Mouse (Mus musculus): ENCODE data around the gene Hs3st1. TPM values are rescaled to one million over a fixed set of nuclear protein-coding genes. Genes with fewer than 3 reads are reported as not detected.
A peak's percentile ranks its signal among the peaks of the same experiment; 100 is the strongest.

Hs3st1 gene
- polyA plus RNA-seq, 1 experiment: 2.7 TPM

DNA sequence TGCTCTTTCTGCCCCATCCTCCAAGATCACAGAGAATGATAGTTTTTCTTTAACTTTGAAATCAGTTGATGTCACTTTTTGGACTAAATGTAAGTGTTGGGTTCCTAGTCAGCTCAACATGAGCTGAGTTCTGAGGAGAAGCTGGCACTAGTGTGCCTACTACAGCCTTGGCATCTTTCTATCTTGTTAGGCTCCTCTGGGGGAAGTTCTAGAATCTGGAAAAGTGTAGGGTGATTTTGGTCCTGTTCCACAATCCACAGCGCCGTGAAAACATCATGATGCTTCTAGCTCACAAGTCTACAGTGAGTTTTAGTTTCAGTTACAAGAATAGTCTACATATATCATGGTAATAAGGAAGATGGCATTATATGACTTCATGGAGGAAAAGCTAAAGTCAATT lies 18.4 kb downstream of the Hs3st1 start:
- no peak overlapping the region for H3K4me3 ChIP-seq (ENCODE audit: insufficient read depth, low read length)
- no peak overlapping the region for H3K27ac ChIP-seq (ENCODE audit: insufficient read depth, low read length)
- TF ChIP-seq CTCF (IDR thresholded peaks at IDR 0.05; ENCODE audit: borderline replicate concordance, insufficient read depth, low read length): no peak
- TF ChIP-seq POLR2A (IDR thresholded peaks at IDR 0.05; ENCODE audit: low read depth, low read length): no peak
- H3K4me1 ChIP-seq (ENCODE audit: control insufficient read depth, insufficient read depth, low read length): no peaks in the 10 kb centered on the region

GRCm38 (mm10) chr5:39733750-39734443 lies 21.4 kb downstream of the Hs3st1 start:
- no peak for TF ChIP-seq POLR2A (IDR thresholded peaks at IDR 0.05; ENCODE audit: low read depth, low read length)
- no peak for TF ChIP-seq CTCF (IDR thresholded peaks at IDR 0.05; ENCODE audit: borderline replicate concordance, insufficient read depth, low read length)
- no peak overlapping the region for H3K27ac ChIP-seq (ENCODE audit: insufficient read depth, low read length)
- H3K4me3 ChIP-seq (ENCODE audit: insufficient read depth, low read length): no peak overlapping the region
- peaks cover 2% of the 10 kb centered on the region; the same call in 1 of the 2 replicates for H3K4me1 ChIP-seq (ENCODE audit: control insufficient read depth, insufficient read depth, low read length)

DNA sequence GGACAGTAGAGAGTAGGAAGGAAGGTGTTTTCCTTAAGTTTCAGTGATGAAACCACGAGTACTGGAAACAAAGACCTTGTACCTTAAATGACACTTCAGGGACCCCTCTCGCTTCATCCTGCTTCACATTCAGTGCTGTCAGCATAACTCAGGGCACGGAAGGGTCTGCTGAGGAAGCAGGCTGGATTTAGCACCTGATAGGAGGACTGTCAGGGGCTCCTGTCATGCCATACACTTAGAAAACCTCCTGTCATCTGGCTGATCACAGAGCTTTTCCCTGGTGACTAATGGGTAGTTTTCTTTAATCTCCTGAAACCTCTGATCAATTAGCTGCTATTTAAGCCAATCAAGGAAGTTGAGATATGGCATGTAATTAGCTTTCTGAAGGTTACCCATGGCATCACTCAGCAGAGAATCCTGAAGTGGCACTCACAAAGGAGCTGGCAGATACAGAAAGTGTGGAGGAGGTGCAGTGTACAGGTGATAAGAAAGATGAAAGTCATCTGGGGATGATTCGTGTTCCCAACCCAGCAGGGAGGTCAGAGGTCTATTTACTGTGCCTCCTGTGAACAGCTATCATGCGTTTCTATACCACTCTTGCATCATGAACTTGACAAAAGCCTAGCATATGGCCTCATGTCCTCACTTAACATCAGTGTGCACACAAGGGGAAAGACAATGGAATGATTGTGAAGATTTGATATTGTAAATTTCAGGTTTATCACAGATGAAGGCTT lies 22.1 kb downstream of the Hs3st1 start:
- Histone ChIP-seq H3K4me3 (ENCODE audit: insufficient read depth, low read length) (no peak overlapping the region), H3K4me1 (ENCODE audit: control insufficient read depth, insufficient read depth, low read length) (peaks cover 2% of the 10 kb centered on the region; the same call in 1 of the 2 replicates), H3K27ac (ENCODE audit: insufficient read depth, low read length) (no peak overlapping the region)
- TF ChIP-seq POLR2A (IDR thresholded peaks at IDR 0.05; ENCODE audit: low read depth, low read length) (no peak), CTCF (IDR thresholded peaks at IDR 0.05; ENCODE audit: borderline replicate concordance, insufficient read depth, low read length) (no peak)

- H3K4me3 ChIP-seq (ENCODE audit: insufficient read depth, low read length): no peak overlapping the region
- H3K27ac ChIP-seq (ENCODE audit: insufficient read depth, low read length): no peak overlapping the region
- TF ChIP-seq CTCF (IDR thresholded peaks at IDR 0.05; ENCODE audit: borderline replicate concordance, insufficient read depth, low read length) (no peak), POLR2A (IDR thresholded peaks at IDR 0.05; ENCODE audit: low read depth, low read length) (no peak)
- H3K4me1 ChIP-seq (ENCODE audit: control insufficient read depth, insufficient read depth, low read length): no peaks in the 10 kb centered on the region; the same call in 1 of the 2 replicates
Measured at GRCm38 (mm10) chr5:39715694-39716550, 39.4 kb downstream of the Hs3st1 start.

DNA sequence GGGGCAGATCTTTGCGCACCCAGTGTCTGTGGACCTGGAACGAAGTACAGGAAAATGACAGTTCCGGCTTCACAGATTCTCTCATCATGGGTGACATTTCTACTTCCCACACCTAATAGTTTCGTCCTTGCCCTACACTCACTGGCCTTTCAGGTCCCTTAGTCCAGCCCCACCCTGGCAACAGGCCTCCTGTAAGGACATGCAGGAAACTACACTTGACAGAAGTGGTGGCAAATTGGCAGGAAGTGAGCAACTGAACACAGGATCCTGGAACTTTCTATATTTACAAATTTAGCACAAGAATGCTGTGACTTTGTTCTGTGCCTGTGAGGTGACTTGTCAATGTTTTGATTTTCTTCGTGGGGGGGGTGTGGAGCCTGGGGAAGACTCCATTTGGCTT lies 40.1 kb downstream of the Hs3st1 start:
- H3K4me3 ChIP-seq (ENCODE audit: insufficient read depth, low read length): no peak overlapping the region
- H3K27ac ChIP-seq (ENCODE audit: insufficient read depth, low read length): no peak overlapping the region
- TF ChIP-seq CTCF (IDR thresholded peaks at IDR 0.05; ENCODE audit: borderline replicate concordance, insufficient read depth, low read length): no peak
- TF ChIP-seq POLR2A (IDR thresholded peaks at IDR 0.05; ENCODE audit: low read depth, low read length): no peak
- H3K4me1 ChIP-seq (ENCODE audit: control insufficient read depth, insufficient read depth, low read length): no peaks in the 10 kb centered on the region; the same call in 1 of the 2 replicates

- H3K4me1 ChIP-seq (ENCODE audit: control insufficient read depth, insufficient read depth, low read length): no peaks in the 10 kb centered on the region
- H3K4me3 ChIP-seq (ENCODE audit: insufficient read depth, low read length): no peak overlapping the region
- no peak overlapping the region for H3K27ac ChIP-seq (ENCODE audit: insufficient read depth, low read length)
- TF ChIP-seq POLR2A (IDR thresholded peaks at IDR 0.05; ENCODE audit: low read depth, low read length) (no peak), CTCF (IDR thresholded peaks at IDR 0.05; ENCODE audit: borderline replicate concordance, insufficient read depth, low read length) (no peak)
Measured at GRCm38 (mm10) chr5:39705539-39705938, 49.7 kb downstream of the Hs3st1 start.

- Histone ChIP-seq H3K4me1 (ENCODE audit: control insufficient read depth, insufficient read depth, low read length) (peaks cover 6% of the 10 kb centered on the region), H3K27ac (ENCODE audit: insufficient read depth, low read length) (no peak overlapping the region), H3K4me3 (ENCODE audit: insufficient read depth, low read length) (no peak overlapping the region)
- no peak for TF ChIP-seq CTCF (IDR thresholded peaks at IDR 0.05; ENCODE audit: borderline replicate concordance, insufficient read depth, low read length)
- no peak for TF ChIP-seq POLR2A (IDR thresholded peaks at IDR 0.05; ENCODE audit: low read depth, low read length)
Measured at GRCm38 (mm10) chr5:39660826-39661225, 94.4 kb downstream of the Hs3st1 start.

- Histone ChIP-seq H3K4me3 (ENCODE audit: insufficient read depth, low read length) (no peak overlapping the region), H3K27ac (ENCODE audit: insufficient read depth, low read length) (no peak overlapping the region), H3K4me1 (ENCODE audit: control insufficient read depth, insufficient read depth, low read length) (peaks cover 6% of the 10 kb centered on the region)
- TF ChIP-seq CTCF (IDR thresholded peaks at IDR 0.05; ENCODE audit: borderline replicate concordance, insufficient read depth, low read length) (no peak), POLR2A (IDR thresholded peaks at IDR 0.05; ENCODE audit: low read depth, low read length) (no peak)
Measured at GRCm38 (mm10) chr5:39659417-39659816, 95.9 kb downstream of the Hs3st1 start.

- TF ChIP-seq POLR2A (IDR thresholded peaks at IDR 0.05; ENCODE audit: low read depth, low read length): no peak
- no peak for TF ChIP-seq CTCF (IDR thresholded peaks at IDR 0.05; ENCODE audit: borderline replicate concordance, insufficient read depth, low read length)
- H3K27ac ChIP-seq (ENCODE audit: insufficient read depth, low read length): no peak overlapping the region
- H3K4me3 ChIP-seq (ENCODE audit: insufficient read depth, low read length): peak overlapping the region; percentile 51
- no peaks in the 10 kb centered on the region for H3K4me1 ChIP-seq (ENCODE audit: control insufficient read depth, insufficient read depth, low read length)
Measured at GRCm38 (mm10) chr5:39644827-39645380, 110.4 kb downstream of the Hs3st1 start.
